In genomic region chr5:120049063-120049781, GRCm38 (mm10) we compare ENCODE assay signal across 22 mouse cellular contexts.
A peak's percentile ranks its signal among the peaks of the same experiment; 100 is the strongest.
DNase-seq lines count a peak whose midpoint lies in the region; ATAC-seq and TF ChIP-seq lines count a peak whose summit lies in the region.
"Had no signal": no experiment of that assay in that cellular context is flagged by ENCODE, and none has a peak within 500 bp of the region (broad histone marks: within the 10 kb centered on the region; RNA-seq: fewer than 3 reads in every experiment).

No protein-coding gene starts in this region.

- H3K27ac ChIP-seq in stomach, postnatal 0 days (replicated peaks) = no peak overlapping the region
- no peak overlapping the region for H3K27ac ChIP-seq in hindbrain, embryonic 11.5 days (ENCODE audit: low read depth, low read length)
- H3K27ac ChIP-seq: embryonic facial prominence, embryonic 13.5 days; embryonic facial prominence, embryonic 15.5 days; forebrain, embryonic 10.5 days; forebrain, embryonic 12.5 days had no signal

- no peak overlapping the region for H3K4me3 ChIP-seq in stomach, postnatal 0 days (ENCODE audit: low read depth, low read length)
- no peak overlapping the region for H3K4me3 ChIP-seq in hindbrain, embryonic 11.5 days (ENCODE audit: low read depth, low read length)
- H3K4me3 ChIP-seq: embryonic facial prominence, embryonic 13.5 days; embryonic facial prominence, embryonic 15.5 days; erythroblast, embryonic 14.5 days; forebrain, embryonic 10.5 days; forebrain, embryonic 12.5 days had no signal

- no peak for TF ChIP-seq CTCF in stomach, postnatal 0 days (IDR thresholded peaks at IDR 0.05; ENCODE audit: low read depth)

- H3K27me3 ChIP-seq in stomach, postnatal 0 days (ENCODE audit: control insufficient read depth, insufficient read depth, low read length) = 0 out of 2 replicates have a peak, but pooled peaks cover 2% of the 10 kb centered on the region
- H3K27me3 ChIP-seq in hindbrain, embryonic 11.5 days (ENCODE audit: control insufficient read depth, insufficient read depth, low read length) = no peaks in the 10 kb centered on the region
- H3K27me3 ChIP-seq: embryonic facial prominence, embryonic 13.5 days; embryonic facial prominence, embryonic 15.5 days; forebrain, embryonic 12.5 days had no signal

- ATAC-seq in stomach, postnatal 0 days (ENCODE audit: low FRiP score, low TSS enrichment) = peak; percentile 94
- no peak for ATAC-seq in hindbrain, embryonic 11.5 days (ENCODE audit: low FRiP score)
- ATAC-seq: forebrain, embryonic 14.5 days; forebrain, embryonic 16.5 days had no signal

- H3K4me1 ChIP-seq in stomach, postnatal 0 days (replicated peaks; ENCODE audit: control insufficient read depth, insufficient read depth) = no peaks in the 10 kb centered on the region
- no peaks in the 10 kb centered on the region for H3K4me1 ChIP-seq in hindbrain, embryonic 11.5 days (replicated peaks; ENCODE audit: control insufficient read depth, insufficient read depth, low read length)
- H3K4me1 ChIP-seq: embryonic facial prominence, embryonic 13.5 days; embryonic facial prominence, embryonic 15.5 days; forebrain, embryonic 10.5 days; forebrain, embryonic 12.5 days had no signal

- no peaks in the 10 kb centered on the region for H3K36me3 ChIP-seq in stomach, postnatal 0 days (ENCODE audit: control insufficient read depth, insufficient read depth, low read length)
- H3K36me3 ChIP-seq in hindbrain, embryonic 11.5 days (ENCODE audit: control insufficient read depth, insufficient read depth, low read length) = no peaks in the 10 kb centered on the region
- H3K36me3 ChIP-seq: embryonic facial prominence, embryonic 13.5 days; embryonic facial prominence, embryonic 15.5 days; forebrain, embryonic 10.5 days; forebrain, embryonic 12.5 days had no signal

- H3K9ac ChIP-seq in stomach, postnatal 0 days (ENCODE audit: low read length) = no peak overlapping the region
- H3K9ac ChIP-seq in hindbrain, embryonic 11.5 days (ENCODE audit: low read depth, low read length) = no peak overlapping the region
- H3K9ac ChIP-seq: embryonic facial prominence, embryonic 13.5 days; embryonic facial prominence, embryonic 15.5 days; forebrain, embryonic 12.5 days had no signal

- no peak overlapping the region for H3K4me2 ChIP-seq in stomach, postnatal 0 days (replicated peaks; ENCODE audit: low read depth)
- no peak overlapping the region for H3K4me2 ChIP-seq in hindbrain, embryonic 11.5 days (replicated peaks; ENCODE audit: low read depth, low read length)
- H3K4me2 ChIP-seq: embryonic facial prominence, embryonic 13.5 days; embryonic facial prominence, embryonic 15.5 days; forebrain, embryonic 12.5 days had no signal

- 77% methylated on average over 7 of the region's 7 CpGs for WGBS in stomach, postnatal 0 days
- WGBS in hindbrain, embryonic 11.5 days = 84% methylated on average over 7 of the region's 7 CpGs

- no peak for TF ChIP-seq EP300 in stomach, postnatal 0 days (optimal IDR thresholded peaks at IDR 0.05)

- H3K9me3 ChIP-seq in stomach, postnatal 0 days (ENCODE audit: control insufficient read depth, low read length) = no peaks in the 10 kb centered on the region
- H3K9me3 ChIP-seq in hindbrain, embryonic 11.5 days (ENCODE audit: control insufficient read depth, low read length) = no peaks in the 10 kb centered on the region
- H3K9me3 ChIP-seq: embryonic facial prominence, embryonic 13.5 days; embryonic facial prominence, embryonic 15.5 days; forebrain, embryonic 10.5 days; forebrain, embryonic 12.5 days had no signal

- DNase-seq in urinary bladder, postnatal 14 days (ENCODE audit: low spot score) = peak; percentile 19
- DNase-seq in urinary bladder, postnatal 25 days (ENCODE audit: low spot score) = no peak
- peak; percentile 28 for DNase-seq in stomach, postnatal 0 days (ENCODE audit: low spot score)
- DNase-seq in yolk sac, embryonic 10.5 days (ENCODE audit: low spot score) = peak; percentile 69
- DNase-seq in hindbrain, embryonic 11.5 days (ENCODE audit: low spot score) = no peak
- DNase-seq: adrenal gland, adult 2 months; adrenal gland, postnatal 10 days; adrenal gland, postnatal 25 days; cerebellum, adult 11 months; cerebellum, adult 18-20 months; cerebellum, adult 8-10 months; cerebellum, adult 9-11 months; cerebellum, postnatal 14 days; cerebellum, postnatal 36 days; embryo, embryonic 11 days had no signal

Comparison
In these comparisons a context has a peak if more than half of its experiments do, and no peak if none do; other contexts are left out.
1. DNase-seq: peak in urinary bladder, postnatal 14 days (single experiment), stomach, postnatal 0 days (single experiment) and yolk sac, embryonic 10.5 days (single experiment); none in urinary bladder, postnatal 25 days (single experiment) and hindbrain, embryonic 11.5 days (single experiment).